Mouse (Mus musculus) heart, embryonic 14.5 days (tissue): ENCODE measurements around the gene Kcnj16. TPM values are rescaled to one million over a fixed set of nuclear protein-coding genes. Genes with fewer than 3 reads are reported as not detected.

ENCODE experiments used
- ATAC-seq: fragments of 200-750 bp; cut with Nextera tagmentation; 2 replicates; pipeline ENCODE4 v1.8.0; 2017; ENCODE audit warnings: low read depth, moderate TSS enrichment; ENCODE audit not compliant: insufficient number of reproducible peaks, insufficient read depth, low FRiP score
- H3K27ac ChIP-seq, 2 experiments: fragments of 200-500 bp in 1 of 2; fragments of 300-500 bp in 1 of 2; sonication (generic) in 1 of 2; replicated peaks in 1 of 2; 2 replicates each; pipeline ENCODE4 v1.5.1; 2012 to 2014; ENCODE audit warnings: low read depth in 2 of 2, low read length in 2 of 2, control low read depth in 1 of 2, mild to moderate bottlenecking in 1 of 2, mixed read lengths in 1 of 2; ENCODE audit not compliant: control insufficient read depth in 1 of 2, insufficient read depth in 1 of 2
- H3K27me3 ChIP-seq: fragments of 300-500 bp; sonication (generic); 2 replicates; pipeline ENCODE4 v1.6.1; 2014; ENCODE audit warnings: mild to moderate bottlenecking, low read length, control low read depth; ENCODE audit not compliant: control insufficient read depth, insufficient read depth
- H3K36me3 ChIP-seq: fragments of 300-500 bp; sonication (generic); 2 replicates; pipeline ENCODE4 v1.6.1; 2014; ENCODE audit warnings: mild to moderate bottlenecking, control low read depth, low read length, mixed read lengths; ENCODE audit not compliant: control insufficient read depth, insufficient read depth
- H3K4me1 ChIP-seq, 2 experiments: fragments of 200-500 bp in 1 of 2; fragments of 300-500 bp in 1 of 2; sonication (generic) in 1 of 2; 2 replicates each; pipeline ENCODE4 v1.6.1; 2012 to 2014; ENCODE audit warnings: low read length in 2 of 2, control low read depth in 1 of 2, mixed read lengths in 1 of 2; ENCODE audit not compliant: control insufficient read depth in 2 of 2, insufficient read depth in 2 of 2
- H3K4me2 ChIP-seq: fragments of 300-500 bp; sonication (generic); 2 replicates; pipeline ENCODE4 v1.6.1; 2014; ENCODE audit warnings: mild to moderate bottlenecking, low read length
- H3K4me3 ChIP-seq, 2 experiments: fragments of 200-500 bp in 1 of 2; fragments of 300-500 bp in 1 of 2; sonication (generic) in 1 of 2; 2 replicates each; pipeline ENCODE4 v1.5.1; 2012 to 2014; ENCODE audit warnings: low read length in 2 of 2, mild to moderate bottlenecking in 2 of 2, control low read depth in 1 of 2, low read depth in 1 of 2, moderate library complexity in 1 of 2; ENCODE audit not compliant: control insufficient read depth in 1 of 2, insufficient read depth in 1 of 2
- H3K9ac ChIP-seq: fragments of 300-500 bp; sonication (generic); 2 replicates; pipeline ENCODE4 v1.6.1; 2014; ENCODE audit warnings: mild to moderate bottlenecking, low read length
- H3K9me3 ChIP-seq: fragments of 300-500 bp; sonication (generic); 2 replicates; pipeline ENCODE4 v1.6.1; 2016; ENCODE audit warnings: low read length, control low read depth; ENCODE audit not compliant: control insufficient read depth
- WGBS: fragments of 180-500 bp; shearing (Covaris S2); extraction: QIAGEN DNeasy Blood & Tissue Kit; methylation state at CpG from one replicate; pipeline ENCODE4 v1.1.7; 2014; 5-methylcytosine and 5-hydroxymethylcytosine counted together
- polyA plus RNA-seq: library from polyadenylated mRNA; unstranded; fragments of >200 nt; fragmentation: Nextera tagmentation; extraction: Ambion mirVana; gene quantifications from 2 replicates; pipeline ENCODE4 v1.2.1, GENCODE M21; 2014

Kcnj16 gene
- polyA plus RNA-seq, 1 experiment from 2014 or later: not detected

- Histone ChIP-seq H3K4me3 (no peak overlapping the region), H3K9ac (no peak overlapping the region), H3K4me2 (no peak overlapping the region), H3K36me3 (no peaks in the 10 kb centered on the region), H3K27me3 (no peaks in the 10 kb centered on the region), H3K4me1 (no peaks in the 10 kb centered on the region), H3K9me3 (no peaks in the 10 kb centered on the region), H3K27ac (no peak overlapping the region)
- WGBS: 79% methylated on average over 11 of the region's 11 CpGs
- no peak for ATAC-seq
These were observed 643 bp upstream of the Kcnj16 start for GRCm38 (mm10) chr11:110967019-110967761.

DNA sequence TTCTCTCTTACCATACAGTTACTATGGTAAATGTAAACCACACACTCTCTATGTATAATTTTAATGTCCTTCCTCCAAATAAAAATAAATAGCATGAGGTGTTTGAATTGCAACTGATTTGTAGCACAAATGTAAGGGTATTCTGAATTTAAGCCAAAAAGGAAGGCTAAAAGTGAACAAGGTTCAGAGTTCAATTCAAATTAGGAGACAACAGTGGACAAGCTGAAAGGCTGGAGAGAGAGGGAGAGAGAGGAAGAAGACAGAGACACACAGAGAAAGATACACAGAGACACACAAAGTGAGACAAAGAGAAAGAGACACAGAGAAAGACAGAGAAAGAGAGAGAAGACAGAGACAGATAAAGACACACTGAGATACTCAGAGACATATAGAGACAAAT, 1.1 kb downstream of the Kcnj16 start:
- Histone ChIP-seq H3K27ac (no peak overlapping the region), H3K4me3 (no peak overlapping the region), H3K9ac (no peak overlapping the region), H3K36me3 (no peaks in the 10 kb centered on the region), H3K9me3 (no peaks in the 10 kb centered on the region), H3K27me3 (no peaks in the 10 kb centered on the region), H3K4me1 (no peaks in the 10 kb centered on the region), H3K4me2 (no peak overlapping the region)
- ATAC-seq: no peak

DNA sequence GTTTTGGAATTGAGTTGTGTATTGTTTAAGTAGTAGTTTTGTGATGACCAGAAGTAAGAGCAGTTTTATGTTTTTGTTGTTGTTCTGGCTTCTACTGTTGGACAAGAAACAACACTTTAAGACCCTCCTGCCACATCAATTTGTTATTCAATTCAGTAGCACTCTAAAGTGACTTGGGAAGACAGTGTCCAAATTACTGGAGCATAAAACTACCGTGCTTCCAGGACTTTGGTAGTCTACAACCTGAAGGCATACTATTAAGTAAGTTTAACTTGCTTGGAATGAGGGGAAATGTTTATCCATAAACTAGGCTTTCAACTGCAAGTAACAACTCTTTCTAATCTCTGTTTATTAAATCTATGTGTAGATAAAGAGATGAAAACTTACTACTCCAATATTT, 17.7 kb downstream of the Kcnj16 start:
- WGBS: 63% methylated on average over 1 of the region's 1 CpGs
- no peak overlapping the region for H3K4me2 ChIP-seq

GRCm38 (mm10) chr11:110985949-110986348, 18.1 kb downstream of the Kcnj16 start:
- no peaks in the 10 kb centered on the region for H3K9me3 ChIP-seq
- H3K27me3 ChIP-seq: no peaks in the 10 kb centered on the region
- no peak for ATAC-seq
- H3K4me2 ChIP-seq: no peak overlapping the region
- H3K36me3 ChIP-seq: no peaks in the 10 kb centered on the region
- no peak overlapping the region for H3K9ac ChIP-seq
- peaks cover 0 to 6% of the 10 kb centered on the region in 2 experiments; a peak in 1 of 4 replicates for H3K4me1 ChIP-seq
- no peak overlapping the region for H3K4me3 ChIP-seq
- WGBS: 23% methylated on average over 3 of the region's 3 CpGs
- H3K27ac ChIP-seq: no peak overlapping the region

More for the DNA sequence above, 17.7 kb downstream of the Kcnj16 start:
- Histone ChIP-seq H3K27me3 (no peaks in the 10 kb centered on the region), H3K9me3 (no peaks in the 10 kb centered on the region), H3K27ac (no peak overlapping the region), H3K36me3 (no peaks in the 10 kb centered on the region), H3K9ac (no peak overlapping the region), H3K4me1 (peaks cover 0 to 6% of the 10 kb centered on the region in 2 experiments; a peak in 1 of 4 replicates), H3K4me3 (no peak overlapping the region)
- ATAC-seq: no peak

DNA sequence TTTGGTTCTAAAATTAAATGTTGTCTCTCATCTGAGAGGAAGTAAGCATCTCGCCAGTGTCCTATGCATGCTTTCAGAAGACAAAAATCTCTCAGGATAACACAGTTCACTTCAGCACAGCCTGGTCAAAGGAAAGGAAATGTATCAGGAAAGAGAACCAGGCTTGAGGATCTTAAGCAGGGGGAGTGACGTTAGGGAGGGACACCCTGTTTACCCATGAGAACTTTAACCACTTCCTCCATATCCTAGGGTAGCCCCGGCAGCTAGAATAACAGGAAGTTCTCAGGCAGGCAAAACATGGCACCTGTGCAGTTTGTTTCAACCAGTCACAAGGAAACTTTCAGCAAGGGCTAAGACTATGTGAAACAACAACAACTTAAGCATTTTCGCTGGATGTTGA, 25.8 kb downstream of the Kcnj16 start:
- WGBS: 56% methylated on average over 4 of the region's 4 CpGs
- H3K36me3 ChIP-seq: no peaks in the 10 kb centered on the region
- no peaks in the 10 kb centered on the region for H3K9me3 ChIP-seq

DNA sequence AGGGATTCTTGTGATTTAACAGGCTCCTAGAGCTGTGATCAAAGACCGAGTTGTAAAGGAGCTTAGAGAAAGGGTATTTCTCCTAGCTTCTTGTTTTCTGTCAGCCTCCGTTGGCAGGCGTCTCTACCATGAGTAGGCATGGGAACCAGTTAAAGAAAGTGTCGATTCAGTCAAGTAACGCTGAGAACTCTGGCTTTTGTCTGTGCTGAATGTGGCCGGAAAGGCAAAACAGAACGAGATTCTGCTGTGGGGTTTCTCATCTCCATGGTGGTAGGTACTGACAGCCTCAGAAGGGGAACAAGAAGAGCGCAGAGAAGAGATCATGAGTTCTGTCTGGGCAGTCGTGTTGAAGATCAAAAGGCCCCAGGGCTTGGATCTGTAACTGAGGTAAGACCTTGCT, 29.4 kb downstream of the Kcnj16 start:
- no peaks in the 10 kb centered on the region for H3K4me1 ChIP-seq
- H3K36me3 ChIP-seq: no peaks in the 10 kb centered on the region
- no peak overlapping the region for H3K4me2 ChIP-seq
- 53% methylated on average over 9 of the region's 9 CpGs for WGBS
- H3K4me3 ChIP-seq: no peak overlapping the region
- H3K9ac ChIP-seq: no peak overlapping the region
- no peaks in the 10 kb centered on the region for H3K27me3 ChIP-seq
- no peak overlapping the region for H3K27ac ChIP-seq
- no peak for ATAC-seq
- H3K9me3 ChIP-seq: no peaks in the 10 kb centered on the region

More for the DNA sequence above, 25.8 kb downstream of the Kcnj16 start:
- H3K4me2 ChIP-seq: no peak overlapping the region
- H3K9ac ChIP-seq: no peak overlapping the region
- ATAC-seq: no peak
- peak overlapping the region; percentile 5 to 46; a peak in 1 of 4 replicates for H3K27ac ChIP-seq
- no peaks in the 10 kb centered on the region for H3K4me1 ChIP-seq
- H3K27me3 ChIP-seq: no peaks in the 10 kb centered on the region
- H3K4me3 ChIP-seq: no peak overlapping the region

GRCm38 (mm10) chr11:111005103-111005502, 37.3 kb downstream of the Kcnj16 start:
- H3K4me3 ChIP-seq: no peak overlapping the region
- H3K4me1 ChIP-seq: no peaks in the 10 kb centered on the region
- no peak overlapping the region for H3K27ac ChIP-seq
- H3K9me3 ChIP-seq: no peaks in the 10 kb centered on the region
- H3K27me3 ChIP-seq: no peaks in the 10 kb centered on the region
- H3K36me3 ChIP-seq: no peaks in the 10 kb centered on the region
- H3K9ac ChIP-seq: no peak overlapping the region
- ATAC-seq: no peak
- no peak overlapping the region for H3K4me2 ChIP-seq
- 42% methylated on average over 3 of the region's 3 CpGs for WGBS

GRCm38 (mm10) chr11:111009471-111009870, 41.6 kb downstream of the Kcnj16 start:
- no peak overlapping the region for H3K27ac ChIP-seq
- H3K36me3 ChIP-seq: no peaks in the 10 kb centered on the region
- no peak overlapping the region for H3K4me3 ChIP-seq
- no peaks in the 10 kb centered on the region for H3K27me3 ChIP-seq
- no peaks in the 10 kb centered on the region for H3K4me1 ChIP-seq
- ATAC-seq: no peak
- WGBS: 78% methylated on average over 3 of the region's 3 CpGs
- no peaks in the 10 kb centered on the region for H3K9me3 ChIP-seq
- no peak overlapping the region for H3K4me2 ChIP-seq
- H3K9ac ChIP-seq: no peak overlapping the region
